13 mouse cellular contexts compared by ENCODE assay signal in the genomic region with DNA sequence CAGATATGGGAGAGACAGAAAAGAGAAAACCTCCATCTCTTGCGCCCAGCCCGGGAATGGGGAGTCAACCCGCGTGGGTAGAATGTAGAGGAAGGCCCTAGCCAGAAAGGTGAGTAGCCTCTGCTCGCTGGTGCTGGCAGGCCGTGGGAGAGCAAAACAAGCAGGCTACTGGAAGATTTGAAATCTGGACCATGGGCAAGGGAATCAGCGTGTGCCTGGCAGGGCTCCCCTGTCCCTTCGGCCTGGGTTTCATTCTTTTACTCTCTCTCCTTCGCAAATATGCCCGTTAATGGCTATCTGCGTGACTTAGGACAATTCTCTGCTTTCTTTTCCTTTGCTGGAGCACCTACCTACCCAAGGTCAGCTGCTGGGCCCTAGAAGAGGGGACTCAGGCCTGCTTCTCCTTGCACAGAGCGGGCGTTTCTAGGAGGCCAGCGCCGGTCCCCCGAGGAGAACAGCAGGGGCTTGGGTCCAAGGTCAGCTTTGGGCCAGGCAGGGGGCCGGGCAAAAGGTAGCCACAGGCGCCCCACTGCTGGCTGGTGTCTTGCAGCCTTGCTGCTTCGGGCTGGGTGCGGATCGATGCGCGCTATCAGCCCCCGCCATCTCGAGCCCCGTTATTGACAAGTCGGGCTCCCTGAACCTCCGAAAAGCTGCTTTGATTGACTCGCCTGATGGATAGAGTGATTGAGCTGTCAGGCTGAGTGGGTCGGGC. TPM values are rescaled to one million over a fixed set of nuclear protein-coding genes. Genes with fewer than 3 reads are reported as not detected.
DNase-seq lines count a peak whose midpoint lies in the region; ATAC-seq and TF ChIP-seq lines count a peak whose summit lies in the region.
"Had no signal": no experiment of that assay in that cellular context is flagged by ENCODE, and none has a peak within 500 bp of the region (broad histone marks: within the 10 kb centered on the region; RNA-seq: fewer than 3 reads in every experiment).

No protein-coding gene starts in this region.

- H3K4me3 ChIP-seq in embryonic fibroblast, embryonic 13.5 days (ENCODE audit: insufficient read depth, low read length) = peak overlapping the region; percentile 39
- H3K4me3 ChIP-seq in limb, embryonic 14.5 days (replicated peaks; ENCODE audit: low read length) = peak overlapping the region; percentile 50
- H3K4me3 ChIP-seq in neural tube, embryonic 12.5 days = peak overlapping the region; percentile 41

- H3K27me3 ChIP-seq in limb, embryonic 14.5 days (ENCODE audit: control insufficient read depth, insufficient read depth, low read length) = peaks cover 80% of the 10 kb centered on the region
- peaks cover 92% of the 10 kb centered on the region for H3K27me3 ChIP-seq in neural tube, embryonic 12.5 days (replicated peaks)

- H3K27ac ChIP-seq in embryonic fibroblast, embryonic 13.5 days (ENCODE audit: insufficient read depth, low read length) = peak overlapping the region; percentile 68
- no peak overlapping the region for H3K27ac ChIP-seq in limb, embryonic 14.5 days (replicated peaks; ENCODE audit: low read depth, low read length)
- no peak overlapping the region for H3K27ac ChIP-seq in neural tube, embryonic 12.5 days
- H3K27ac ChIP-seq: kidney, postnatal 0 days; liver, embryonic 13.5 days had no signal

- no peak for ATAC-seq in limb, embryonic 14.5 days (ENCODE audit: low FRiP score, low read depth)
- no peak for ATAC-seq in neural tube, embryonic 12.5 days (ENCODE audit: low FRiP score, low read depth)
- no peak for ATAC-seq in erythroid progenitor cell, adult 5-6 weeks (replicated peaks; ENCODE audit: low FRiP score, poor library complexity, severe bottlenecking)

- TF ChIP-seq POLR2A in embryonic fibroblast, embryonic 13.5 days (IDR thresholded peaks at IDR 0.05; ENCODE audit: low read depth, low read length) = no peak
- no peak for TF ChIP-seq POLR2A in limb, embryonic 14.5 days (IDR thresholded peaks at IDR 0.05; ENCODE audit: borderline replicate concordance, extremely low read depth, insufficient read depth, insufficient read length)

- WGBS in limb, embryonic 14.5 days = 8% methylated on average over 30 of the region's 30 CpGs
- WGBS in neural tube, embryonic 12.5 days = 1% methylated on average over 30 of the region's 30 CpGs

- no peak for TF ChIP-seq CTCF in embryonic fibroblast, embryonic 13.5 days (IDR thresholded peaks at IDR 0.05; ENCODE audit: borderline replicate concordance, insufficient read depth, low read length)

- peak overlapping the region; percentile 61; the same call in 1 of the 2 replicates for H3K9ac ChIP-seq in limb, embryonic 14.5 days (ENCODE audit: low read depth, low read length, severe bottlenecking)
- H3K9ac ChIP-seq in neural tube, embryonic 12.5 days = peak overlapping the region; percentile 38
- H3K9ac ChIP-seq: liver, embryonic 13.5 days had no signal

- H3K9me3 ChIP-seq in limb, embryonic 14.5 days (ENCODE audit: control insufficient read depth, low read length) = no peaks in the 10 kb centered on the region
- H3K9me3 ChIP-seq in neural tube, embryonic 12.5 days = no peaks in the 10 kb centered on the region
- H3K9me3 ChIP-seq: liver, embryonic 13.5 days had no signal

- H3K36me3 ChIP-seq in limb, embryonic 14.5 days (ENCODE audit: control insufficient read depth, insufficient read depth, low read length) = no peaks in the 10 kb centered on the region
- no peaks in the 10 kb centered on the region for H3K36me3 ChIP-seq in neural tube, embryonic 12.5 days
- H3K36me3 ChIP-seq: liver, embryonic 13.5 days had no signal

- H3K4me2 ChIP-seq in limb, embryonic 14.5 days (replicated peaks; ENCODE audit: low read depth, low read length, severe bottlenecking) = peak overlapping the region; percentile 88
- no peak overlapping the region; the same call in 1 of the 2 replicates for H3K4me2 ChIP-seq in neural tube, embryonic 12.5 days (replicated peaks)
- H3K4me2 ChIP-seq: liver, embryonic 13.5 days had no signal

- no peaks in the 10 kb centered on the region for H3K4me1 ChIP-seq in embryonic fibroblast, embryonic 13.5 days (ENCODE audit: control insufficient read depth, insufficient read depth, low read length)
- H3K4me1 ChIP-seq in limb, embryonic 14.5 days (ENCODE audit: control insufficient read depth, insufficient read depth, low read length) = peaks cover 16% of the 10 kb centered on the region; the same call in 1 of the 2 replicates
- H3K4me1 ChIP-seq in neural tube, embryonic 12.5 days = peaks cover 21% of the 10 kb centered on the region

- DNase-seq in embryo, embryonic 9.5 days (ENCODE audit: extremely low spot score) = peak; percentile 35
- no peak for DNase-seq in embryo, embryonic 11 days
- DNase-seq in limb, embryonic 14.5 days (ENCODE audit: low spot score) = no peak
- DNase-seq in lung, postnatal 25 days (ENCODE audit: low spot score) = no peak
- no peak for DNase-seq in thymus, postnatal 0 days (ENCODE audit: low spot score)
- DNase-seq: liver, embryonic 13.5 days; lung, postnatal 4 days; right cerebral cortex, postnatal 4 days had no signal

RNA-seq across cellular contexts. Expression of gene En1, which starts 2.4 kb away (rescaled TPM):
- 10.5 and 11.3 TPM in 2 replicates for polyA plus RNA-seq in embryonic fibroblast, embryonic 13.5 days (2011; ENCODE audit: insufficient read length, low read depth, missing spikeins)
- 5.8 and 6.4 TPM in 2 replicates for polyA plus RNA-seq in limb, embryonic 14.5 days (2012; rRNA removed)
- 3.9 and 5.2 TPM in 2 replicates for polyA plus RNA-seq in limb, embryonic 14.5 days (2014; fragmentation: Nextera tagmentation; extraction: Ambion mirVana)
- 3.9 and 4.2 TPM in 2 replicates for polyA plus RNA-seq in neural tube, embryonic 12.5 days (2016; fragmentation: Nextera tagmentation; extraction: Ambion mirVana)
- not detected in 2 replicates for total RNA-seq in erythroid progenitor cell, adult 5-6 weeks (2015; ENCODE audit: low replicate concordance)
- not detected in 2 replicates for total RNA-seq in erythroid progenitor cell, adult 5-6 weeks (2017; ENCODE audit: low replicate concordance)
- polyA plus RNA-seq in thymus, postnatal 0 days (2015; fragmentation: Nextera tagmentation; extraction: Ambion mirVana) = 0.05 TPM in 1 of 2 replicates, not detected in the other
- total RNA-seq: neutrophil, adult 5-6 weeks had no signal
- polyA plus RNA-seq: kidney, postnatal 0 days; liver, embryonic 13.5 days had no signal
